Mouse (Mus musculus) hindbrain, embryonic 16.5 days (tissue): ENCODE data around the gene Pan2. TPM values are rescaled to one million over a fixed set of nuclear protein-coding genes. Genes with fewer than 3 reads are reported as not detected.

ENCODE experiments used
- ATAC-seq: fragments of 200-750 bp; cut with Nextera tagmentation; 2 replicates; pipeline ENCODE4 v1.8.0; 2017; ENCODE audit warnings: moderate TSS enrichment, moderate library complexity
- H3K27ac ChIP-seq: fragments of 300-500 bp; sonication (generic); 2 replicates; pipeline ENCODE4 v1.5.1; 2014; ENCODE audit warnings: low read depth, mild to moderate bottlenecking, control low read depth, low read length, moderate library complexity
- H3K27me3 ChIP-seq: fragments of 300-500 bp; sonication (generic); replicated peaks from 2 replicates; pipeline ENCODE4 v1.6.1; 2014; ENCODE audit warnings: low read length; ENCODE audit not compliant: control insufficient read depth, insufficient read depth
- H3K36me3 ChIP-seq: fragments of 300-500 bp; sonication (generic); 2 replicates; pipeline ENCODE4 v1.6.1; 2014; ENCODE audit warnings: mild to moderate bottlenecking, low read length, moderate library complexity, mixed read lengths; ENCODE audit not compliant: control insufficient read depth, insufficient read depth
- H3K4me1 ChIP-seq: fragments of 300-500 bp; sonication (generic); 2 replicates; pipeline ENCODE4 v1.6.1; 2014; ENCODE audit warnings: low read depth, low read length; ENCODE audit not compliant: control insufficient read depth, insufficient read depth
- H3K4me2 ChIP-seq: fragments of 300-500 bp; sonication (generic); 2 replicates; pipeline ENCODE4 v1.6.1; 2014; ENCODE audit warnings: mild to moderate bottlenecking, low read length, control low read depth, moderate library complexity
- H3K4me3 ChIP-seq: fragments of 300-500 bp; sonication (generic); 2 replicates; pipeline ENCODE4 v1.5.1; 2014; ENCODE audit warnings: mild to moderate bottlenecking, low read length, control low read depth, moderate library complexity
- H3K9ac ChIP-seq: fragments of 300-500 bp; sonication (generic); 2 replicates; pipeline ENCODE4 v1.6.1; 2014; ENCODE audit warnings: low read depth, mild to moderate bottlenecking, control low read depth, low read length, moderate library complexity
- H3K9me3 ChIP-seq: fragments of 300-500 bp; sonication (generic); 2 replicates; pipeline ENCODE4 v1.6.1; 2014; ENCODE audit warnings: mild to moderate bottlenecking, low read length, moderate library complexity; ENCODE audit not compliant: control insufficient read depth
- WGBS: fragments of 180-500 bp; shearing (Covaris S2); extraction: QIAGEN DNeasy Blood & Tissue Kit; methylation state at CpG from one replicate; pipeline ENCODE4 v1.1.7; 2014; 5-methylcytosine and 5-hydroxymethylcytosine counted together
- polyA plus RNA-seq: library from polyadenylated mRNA; unstranded; fragments of >200 nt; fragmentation: Nextera tagmentation; extraction: Ambion mirVana; gene quantifications from 2 replicates; pipeline ENCODE4 v1.2.1, GENCODE M21; 2015

The Pan2 gene
- polyA plus RNA-seq, 1 experiment from 2014 or later, result 18.2 TPM

DNA sequence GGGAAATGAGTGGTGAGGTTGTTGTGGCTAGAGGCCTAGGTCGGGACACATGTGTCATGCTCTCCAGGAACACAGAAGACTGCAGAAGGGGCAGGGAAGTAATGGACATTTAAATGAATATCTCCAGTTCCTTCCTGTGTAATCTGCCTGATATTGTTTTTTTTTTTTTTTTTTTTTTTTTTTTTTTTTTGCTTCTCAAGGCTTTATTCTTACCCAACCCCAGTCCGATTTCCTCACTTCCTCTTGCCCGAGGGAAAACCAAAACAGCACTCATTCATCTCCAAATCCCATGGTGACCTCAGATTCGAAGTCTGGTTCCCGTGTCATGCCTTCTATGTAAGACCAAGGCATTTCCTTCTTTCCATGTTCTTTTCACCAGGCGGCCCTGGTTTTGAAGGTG, 4.9 kb upstream of the Pan2 start:
- ATAC-seq, result no peak
- Histone ChIP-seq H3K9me3 (no peaks in the 10 kb centered on the region), H3K4me3 (no peak overlapping the region), H3K9ac (no peak overlapping the region), H3K36me3 (no peaks in the 10 kb centered on the region), H3K27ac (no peak overlapping the region), H3K4me1 (peaks cover 5% of the 10 kb centered on the region; the same call in 1 of the 2 replicates), H3K4me2 (no peak overlapping the region), H3K27me3 (no peaks in the 10 kb centered on the region)
- WGBS, result 81% methylated on average over 6 of the region's 6 CpGs

DNA sequence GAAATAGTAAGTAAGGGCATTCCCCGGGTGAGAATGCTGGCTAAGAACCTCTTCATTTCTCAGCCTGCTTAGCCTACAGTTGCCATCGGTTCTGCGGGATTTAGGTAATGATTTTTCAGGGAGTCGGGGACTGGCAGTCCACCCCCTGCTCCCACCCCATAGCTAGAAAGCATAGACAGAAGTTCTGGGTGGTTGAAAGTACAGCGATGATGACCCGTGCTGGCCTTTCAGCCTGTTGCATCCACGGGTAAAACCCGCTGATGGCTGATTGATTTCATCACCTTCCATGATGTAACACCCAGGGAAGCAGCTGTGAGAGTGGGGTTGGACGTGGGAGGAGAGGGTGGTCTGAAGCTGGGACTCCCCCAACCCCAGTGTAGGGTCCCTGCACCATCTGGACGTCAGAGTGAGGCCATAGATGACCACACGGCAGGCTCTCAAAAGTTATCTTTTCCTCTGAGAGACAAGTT, 4.4 kb upstream of the Pan2 start, which contains the start of gene Il23a:
Gene Il23a, minus strand, starts transcription at position 51 of the 470 bp plus-strand sequence.
- Histone ChIP-seq H3K4me2 (no peak within 1 kb of the TSS), H3K27ac (no peak within 1 kb of the TSS), H3K9me3 (no peaks in the 10 kb centered on the region), H3K9ac (no peak within 1 kb of the TSS), H3K4me3 (no peak within 1 kb of the TSS), H3K27me3 (no peaks in the 10 kb centered on the region), H3K4me1 (peaks cover 7% of the 10 kb centered on the region), H3K36me3 (no peaks in the 10 kb centered on the region)
- no peak for ATAC-seq
- whole genome bisulfite sequencing, result 82% methylated on average over 11 of the region's 11 CpGs

DNA sequence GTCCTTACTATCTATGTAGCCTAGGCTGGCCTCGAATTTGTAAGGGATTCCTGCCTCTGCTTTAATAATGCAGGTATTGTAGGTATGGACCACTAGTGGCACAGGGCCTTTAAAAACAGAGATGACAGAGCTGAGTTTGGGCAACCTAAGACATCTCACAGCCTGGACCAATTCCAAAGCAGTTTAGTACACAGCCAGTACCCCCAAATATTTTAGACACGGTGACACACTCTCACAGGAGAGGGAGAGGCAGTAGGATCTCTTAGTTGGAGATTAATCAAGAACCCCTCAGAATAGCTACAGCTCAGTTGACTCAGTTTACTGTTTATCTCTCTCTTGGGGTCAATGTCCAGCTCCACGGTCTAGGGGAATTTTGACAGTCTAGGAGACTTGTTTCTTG, 778 bp upstream of the Pan2 start:
- WGBS, result 40% methylated on average over 3 of the region's 3 CpGs
- ATAC-seq, result no peak
- no peaks in the 10 kb centered on the region for H3K9me3 ChIP-seq
- peak overlapping the region; percentile 72 for H3K4me2 ChIP-seq
- H3K9ac ChIP-seq, result peak overlapping the region; percentile 73
- peak overlapping the region; percentile 98 for H3K27ac ChIP-seq
- H3K36me3 ChIP-seq, result no peaks in the 10 kb centered on the region
- H3K4me3 ChIP-seq, result peak overlapping the region; percentile 57
- H3K4me1 ChIP-seq, result peaks cover 14% of the 10 kb centered on the region
- H3K27me3 ChIP-seq, result no peaks in the 10 kb centered on the region

DNA sequence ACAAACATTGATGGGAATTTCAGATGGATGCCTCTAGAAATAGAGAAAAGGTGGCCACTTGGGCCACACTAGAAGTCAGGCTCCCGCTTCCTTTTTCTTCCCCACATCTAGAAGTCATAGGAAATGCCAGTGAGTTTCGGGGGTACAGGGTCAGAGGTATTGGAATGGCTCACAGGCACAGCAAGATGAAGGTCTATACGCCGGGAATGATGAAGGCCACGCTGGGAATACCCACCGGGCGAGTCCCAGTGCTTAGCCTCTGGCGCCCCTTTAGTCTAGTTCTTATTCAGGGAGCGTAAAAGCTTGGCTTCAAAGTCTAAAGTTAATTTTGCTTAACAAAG, 380 bp upstream of the Pan2 start:
- Histone ChIP-seq H3K27ac (peak overlapping the region; percentile 98), H3K27me3 (no peaks in the 10 kb centered on the region), H3K4me1 (peaks cover 14% of the 10 kb centered on the region), H3K9me3 (no peaks in the 10 kb centered on the region), H3K9ac (peak overlapping the region; percentile 73), H3K4me3 (peak overlapping the region; percentile 57), H3K36me3 (no peaks in the 10 kb centered on the region), H3K4me2 (peak overlapping the region; percentile 72)
- peak; percentile 62 for ATAC-seq
- WGBS, result 0% methylated on average over 9 of the region's 9 CpGs

DNA sequence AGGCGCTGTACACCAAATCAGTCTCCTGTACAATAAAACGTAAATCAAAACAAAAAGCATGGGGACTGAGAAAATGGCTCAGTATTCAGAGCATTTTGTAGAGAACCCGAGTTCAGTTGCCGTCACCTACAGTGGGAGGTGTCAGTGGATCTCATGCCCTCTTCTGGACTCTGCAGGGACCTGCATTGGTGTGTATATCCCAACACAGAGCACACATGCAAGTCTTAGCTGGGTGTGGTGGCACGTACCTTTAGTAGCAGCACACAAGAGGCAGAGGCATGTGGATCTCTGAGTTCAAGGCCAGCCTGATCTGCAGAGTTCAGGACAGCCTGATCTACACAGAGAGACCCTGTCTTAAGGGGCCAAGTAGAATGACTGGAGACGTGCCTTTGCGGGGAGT, 6.5 kb downstream of the Pan2 start:
- whole genome bisulfite sequencing, result 84% methylated on average over 7 of the region's 7 CpGs
- peaks cover 5% of the 10 kb centered on the region for H3K4me1 ChIP-seq
- H3K27ac ChIP-seq, result no peak overlapping the region
- H3K9me3 ChIP-seq, result no peaks in the 10 kb centered on the region
- no peak overlapping the region for H3K9ac ChIP-seq
- H3K4me2 ChIP-seq, result no peak overlapping the region
- H3K27me3 ChIP-seq, result no peaks in the 10 kb centered on the region
- H3K4me3 ChIP-seq, result no peak overlapping the region
- no peak for ATAC-seq
- peaks cover 17% of the 10 kb centered on the region for H3K36me3 ChIP-seq

DNA sequence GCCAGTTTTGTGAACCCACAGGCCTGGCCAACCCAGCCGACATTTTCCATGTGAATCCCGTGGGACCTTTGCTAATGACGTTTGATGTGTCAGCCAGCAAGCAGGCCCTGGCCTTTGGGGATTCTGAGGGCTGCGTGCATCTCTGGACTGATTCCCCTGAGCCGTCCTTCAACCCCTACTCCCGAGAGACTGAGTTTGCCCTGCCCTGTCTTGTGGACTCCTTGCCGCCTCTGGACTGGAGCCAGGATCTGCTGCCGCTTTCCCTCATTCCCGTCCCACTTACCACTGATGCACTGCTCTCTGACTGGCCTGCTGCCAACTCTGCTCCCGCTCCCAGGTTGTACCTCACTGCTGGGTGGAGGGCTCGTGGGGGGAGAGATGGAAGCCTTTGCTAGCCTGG, 7.0 kb downstream of the Pan2 start:
- Histone ChIP-seq H3K4me1 (peaks cover 5% of the 10 kb centered on the region), H3K4me2 (no peak overlapping the region), H3K27me3 (no peaks in the 10 kb centered on the region), H3K4me3 (no peak overlapping the region), H3K27ac (no peak overlapping the region), H3K9ac (no peak overlapping the region), H3K36me3 (peaks cover 21% of the 10 kb centered on the region), H3K9me3 (no peaks in the 10 kb centered on the region)
- WGBS, result 50% methylated on average over 11 of the region's 11 CpGs
- ATAC-seq, result peak; percentile 56; the same call in 1 of the 2 replicates

DNA sequence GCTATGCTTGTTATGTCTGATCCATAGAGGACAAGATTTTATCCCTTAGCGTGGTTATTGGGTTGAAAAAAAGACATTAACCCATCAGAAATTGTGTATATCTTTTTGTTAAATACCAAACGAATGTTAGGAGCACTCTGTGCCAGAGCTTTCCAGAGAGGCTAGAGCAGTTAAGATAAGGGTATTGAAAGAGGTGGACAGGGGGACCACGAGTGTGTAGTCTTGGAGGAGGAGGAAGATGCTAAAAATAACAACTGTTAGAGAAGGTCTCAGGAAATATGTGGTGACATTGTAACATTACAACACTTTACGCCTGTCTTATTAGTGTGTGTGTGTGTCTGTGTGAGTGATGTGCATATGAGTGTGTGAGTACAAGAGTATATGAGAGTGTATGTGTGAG, 7.8 kb downstream of the Pan2 start:
- no peaks in the 10 kb centered on the region for H3K9me3 ChIP-seq
- no peak for ATAC-seq
- H3K27me3 ChIP-seq, result no peaks in the 10 kb centered on the region
- H3K4me3 ChIP-seq, result no peak overlapping the region
- WGBS, result 87% methylated on average over 4 of the region's 4 CpGs
- H3K36me3 ChIP-seq, result peaks cover 25% of the 10 kb centered on the region
- peaks cover 5% of the 10 kb centered on the region for H3K4me1 ChIP-seq
- H3K4me2 ChIP-seq, result no peak overlapping the region
- H3K9ac ChIP-seq, result no peak overlapping the region
- no peak overlapping the region for H3K27ac ChIP-seq

DNA sequence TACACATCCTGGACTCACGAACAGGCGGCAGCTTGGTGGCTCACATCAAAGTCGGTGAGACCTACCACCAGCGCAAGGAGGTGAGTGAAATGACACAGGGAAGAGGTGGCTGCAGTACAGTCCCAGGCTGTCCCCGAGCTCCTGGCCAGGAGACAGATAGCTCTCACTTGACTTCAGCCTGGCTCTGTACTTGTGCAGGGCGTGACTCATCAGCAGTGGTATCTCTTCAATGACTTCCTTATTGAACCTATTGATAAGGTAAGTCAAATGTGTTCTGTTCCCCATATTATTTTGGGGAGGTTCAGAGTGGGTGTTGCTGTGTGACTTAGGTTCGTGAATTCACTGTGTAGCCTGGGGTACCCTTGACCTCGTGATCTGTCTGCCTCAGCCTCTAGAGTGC, 12.4 kb downstream of the Pan2 start:
- H3K27me3 ChIP-seq, result no peaks in the 10 kb centered on the region
- H3K9ac ChIP-seq, result no peak overlapping the region
- no peak overlapping the region for H3K27ac ChIP-seq
- peaks cover 43% of the 10 kb centered on the region for H3K36me3 ChIP-seq
- H3K4me1 ChIP-seq, result no peaks in the 10 kb centered on the region
- no peaks in the 10 kb centered on the region for H3K9me3 ChIP-seq
- H3K4me2 ChIP-seq, result no peak overlapping the region
- 97% methylated on average over 8 of the region's 8 CpGs for WGBS
- no peak for ATAC-seq
- H3K4me3 ChIP-seq, result no peak overlapping the region

DNA sequence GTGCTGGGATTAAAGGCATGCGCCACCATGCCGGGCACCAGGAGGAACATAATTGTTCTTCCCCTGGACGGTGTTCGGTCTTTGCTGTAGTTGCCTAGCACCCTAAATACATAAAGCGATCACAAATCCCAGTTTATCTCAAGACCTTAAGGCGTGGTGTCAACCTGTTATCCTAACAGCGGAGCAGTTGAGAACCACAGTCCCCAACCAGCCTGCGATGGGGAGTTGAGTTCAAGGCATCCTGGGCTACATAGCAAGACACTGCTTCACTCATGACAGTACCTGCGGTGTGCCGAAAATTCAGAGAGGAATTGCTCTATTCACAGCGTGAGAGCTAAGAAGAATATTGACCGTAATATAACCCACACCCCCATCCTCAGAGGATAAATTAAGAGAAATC, 18.5 kb downstream of the Pan2 start:
- Histone ChIP-seq H3K27ac (peak overlapping the region; percentile 58; the same call in 1 of the 2 replicates), H3K9me3 (no peaks in the 10 kb centered on the region), H3K4me2 (peak overlapping the region; percentile 91), H3K4me3 (peak overlapping the region; percentile 83), H3K27me3 (no peaks in the 10 kb centered on the region), H3K4me1 (peaks cover 13% of the 10 kb centered on the region), H3K36me3 (peaks cover 26% of the 10 kb centered on the region), H3K9ac (peak overlapping the region; percentile 30; the same call in 1 of the 2 replicates)
- WGBS, result 58% methylated on average over 12 of the region's 12 CpGs
- no peak for ATAC-seq
